Mouse (Mus musculus): Measurements from ENCODE around the gene Syncrip. TPM values are rescaled to one million over a fixed set of nuclear protein-coding genes. Genes with fewer than 3 reads are reported as not detected.

Syncrip gene
- polyA plus RNA-seq, 1 experiment from 2014 or later: 87.4 TPM

- ATAC-seq (ENCODE audit: insufficient read depth, low FRiP score): peak; percentile 95
- WGBS: under 1% methylated on average over 69 of the region's 69 CpGs
These were observed 40.4 kb upstream of the Syncrip start for GRCm38 (mm10) chr9:88522569-88523334.

GRCm38 (mm10) chr9:88521961-88522568 is 39.7 kb upstream of the Syncrip start:
- Histone ChIP-seq H3K9me3 (replicated peaks; ENCODE audit: control insufficient read depth, low read length) (no peaks in the 10 kb centered on the region), H3K4me2 (ENCODE audit: low read depth, low read length) (peak overlapping the region; percentile 71), H3K9ac (ENCODE audit: low read length) (peak overlapping the region; percentile 94), H3K27me3 (ENCODE audit: control insufficient read depth, insufficient read depth, low read length) (no peaks in the 10 kb centered on the region), H3K4me3 (replicated peaks; ENCODE audit: low read length) (peak overlapping the region; percentile 75), H3K27ac (ENCODE audit: low read length) (peak overlapping the region; percentile 92), H3K4me1 (ENCODE audit: control insufficient read depth, insufficient read depth, low read length) (peaks cover 12% of the 10 kb centered on the region), H3K36me3 (ENCODE audit: control insufficient read depth, insufficient read depth, low read length) (peaks cover 11% of the 10 kb centered on the region; the same call in 1 of the 2 replicates)
- under 1% methylated on average over 10 of the region's 10 CpGs for WGBS
- ATAC-seq (ENCODE audit: insufficient read depth, low FRiP score): no peak

More at GRCm38 (mm10) chr9:88522569-88523334, 40.4 kb upstream of the Syncrip start:
- H3K9me3 ChIP-seq (replicated peaks; ENCODE audit: control insufficient read depth, low read length): no peaks in the 10 kb centered on the region
- H3K27ac ChIP-seq (ENCODE audit: low read length): peak overlapping the region; percentile 92
- peak overlapping the region; percentile 75 for H3K4me3 ChIP-seq (replicated peaks; ENCODE audit: low read length)
- peaks cover 11% of the 10 kb centered on the region; the same call in 1 of the 2 replicates for H3K36me3 ChIP-seq (ENCODE audit: control insufficient read depth, insufficient read depth, low read length)
- no peaks in the 10 kb centered on the region for H3K27me3 ChIP-seq (ENCODE audit: control insufficient read depth, insufficient read depth, low read length)
- peaks cover 12% of the 10 kb centered on the region for H3K4me1 ChIP-seq (ENCODE audit: control insufficient read depth, insufficient read depth, low read length)
- H3K9ac ChIP-seq (ENCODE audit: low read length): peak overlapping the region; percentile 94
- peak overlapping the region; percentile 87 for H3K4me2 ChIP-seq (ENCODE audit: low read depth, low read length)

- Histone ChIP-seq H3K9ac (ENCODE audit: low read length) (peak overlapping the region; percentile 94; the same call in 1 of the 2 replicates), H3K36me3 (ENCODE audit: control insufficient read depth, insufficient read depth, low read length) (peaks cover 11% of the 10 kb centered on the region; the same call in 1 of the 2 replicates), H3K4me1 (ENCODE audit: control insufficient read depth, insufficient read depth, low read length) (peaks cover 12% of the 10 kb centered on the region), H3K4me3 (replicated peaks; ENCODE audit: low read length) (peak overlapping the region; percentile 75), H3K27ac (ENCODE audit: low read length) (no peak overlapping the region), H3K9me3 (replicated peaks; ENCODE audit: control insufficient read depth, low read length) (no peaks in the 10 kb centered on the region), H3K4me2 (ENCODE audit: low read depth, low read length) (peak overlapping the region; percentile 71), H3K27me3 (ENCODE audit: control insufficient read depth, insufficient read depth, low read length) (no peaks in the 10 kb centered on the region)
- no peak for ATAC-seq (ENCODE audit: insufficient read depth, low FRiP score)
- WGBS: 30% methylated on average over 4 of the region's 4 CpGs
These were observed 38.6 kb upstream of the Syncrip start for GRCm38 (mm10) chr9:88520849-88521483.

GRCm38 (mm10) chr9:88520122-88520848 is 37.9 kb upstream of the Syncrip start:
- H3K27ac ChIP-seq (ENCODE audit: low read length): no peak overlapping the region
- H3K4me3 ChIP-seq (replicated peaks; ENCODE audit: low read length): peak overlapping the region; percentile 75
- H3K36me3 ChIP-seq (ENCODE audit: control insufficient read depth, insufficient read depth, low read length): peaks cover 11% of the 10 kb centered on the region; the same call in 1 of the 2 replicates
- no peaks in the 10 kb centered on the region for H3K27me3 ChIP-seq (ENCODE audit: control insufficient read depth, insufficient read depth, low read length)
- H3K4me1 ChIP-seq (ENCODE audit: control insufficient read depth, insufficient read depth, low read length): peaks cover 12% of the 10 kb centered on the region
- H3K9ac ChIP-seq (ENCODE audit: low read length): no peak overlapping the region
- peak overlapping the region; percentile 71; the same call in 1 of the 2 replicates for H3K4me2 ChIP-seq (ENCODE audit: low read depth, low read length)
- ATAC-seq (ENCODE audit: insufficient read depth, low FRiP score): no peak
- H3K9me3 ChIP-seq (replicated peaks; ENCODE audit: control insufficient read depth, low read length): no peaks in the 10 kb centered on the region
- WGBS: 36% methylated on average over 2 of the region's 2 CpGs

- ATAC-seq (ENCODE audit: insufficient read depth, low FRiP score): no peak
- Histone ChIP-seq H3K27ac (ENCODE audit: low read length) (no peak overlapping the region), H3K9me3 (replicated peaks; ENCODE audit: control insufficient read depth, low read length) (no peaks in the 10 kb centered on the region), H3K36me3 (ENCODE audit: control insufficient read depth, insufficient read depth, low read length) (peaks cover 11% of the 10 kb centered on the region; the same call in 1 of the 2 replicates), H3K4me3 (replicated peaks; ENCODE audit: low read length) (no peak overlapping the region), H3K4me2 (ENCODE audit: low read depth, low read length) (no peak overlapping the region), H3K9ac (ENCODE audit: low read length) (no peak overlapping the region), H3K27me3 (ENCODE audit: control insufficient read depth, insufficient read depth, low read length) (no peaks in the 10 kb centered on the region), H3K4me1 (ENCODE audit: control insufficient read depth, insufficient read depth, low read length) (peaks cover 12% of the 10 kb centered on the region)
These were observed 37.2 kb upstream of the Syncrip start for GRCm38 (mm10) chr9:88519390-88520121.

GRCm38 (mm10) chr9:88516361-88516995 is 34.1 kb upstream of the Syncrip start:
- no peak overlapping the region for H3K27ac ChIP-seq (ENCODE audit: low read length)
- no peaks in the 10 kb centered on the region for H3K9me3 ChIP-seq (replicated peaks; ENCODE audit: control insufficient read depth, low read length)
- H3K27me3 ChIP-seq (ENCODE audit: control insufficient read depth, insufficient read depth, low read length): no peaks in the 10 kb centered on the region
- ATAC-seq (ENCODE audit: insufficient read depth, low FRiP score): no peak
- H3K4me3 ChIP-seq (replicated peaks; ENCODE audit: low read length): no peak overlapping the region
- peaks cover 11% of the 10 kb centered on the region; the same call in 1 of the 2 replicates for H3K36me3 ChIP-seq (ENCODE audit: control insufficient read depth, insufficient read depth, low read length)
- peaks cover 9% of the 10 kb centered on the region for H3K4me1 ChIP-seq (ENCODE audit: control insufficient read depth, insufficient read depth, low read length)
- no peak overlapping the region for H3K9ac ChIP-seq (ENCODE audit: low read length)
- no peak overlapping the region for H3K4me2 ChIP-seq (ENCODE audit: low read depth, low read length)
- 78% methylated on average over 3 of the region's 3 CpGs for WGBS

GRCm38 (mm10) chr9:88515546-88515945 is 33.2 kb upstream of the Syncrip start:
- Histone ChIP-seq H3K9me3 (replicated peaks; ENCODE audit: control insufficient read depth, low read length) (no peaks in the 10 kb centered on the region), H3K27me3 (ENCODE audit: control insufficient read depth, insufficient read depth, low read length) (no peaks in the 10 kb centered on the region), H3K9ac (ENCODE audit: low read length) (no peak overlapping the region), H3K4me2 (ENCODE audit: low read depth, low read length) (no peak overlapping the region), H3K4me1 (ENCODE audit: control insufficient read depth, insufficient read depth, low read length) (peaks cover 1% of the 10 kb centered on the region; the same call in 1 of the 2 replicates), H3K27ac (ENCODE audit: low read length) (no peak overlapping the region), H3K36me3 (ENCODE audit: control insufficient read depth, insufficient read depth, low read length) (peaks cover 5% of the 10 kb centered on the region; the same call in 1 of the 2 replicates), H3K4me3 (replicated peaks; ENCODE audit: low read length) (no peak overlapping the region)
- no peak for ATAC-seq (ENCODE audit: insufficient read depth, low FRiP score)
- 82% methylated on average over 1 of the region's 1 CpGs for WGBS

- Histone ChIP-seq H3K27ac (ENCODE audit: low read length) (no peak overlapping the region), H3K36me3 (ENCODE audit: control insufficient read depth, insufficient read depth, low read length) (no peaks in the 10 kb centered on the region), H3K9me3 (replicated peaks; ENCODE audit: control insufficient read depth, low read length) (no peaks in the 10 kb centered on the region), H3K4me3 (replicated peaks; ENCODE audit: low read length) (no peak overlapping the region), H3K27me3 (ENCODE audit: control insufficient read depth, insufficient read depth, low read length) (no peaks in the 10 kb centered on the region), H3K9ac (ENCODE audit: low read length) (no peak overlapping the region), H3K4me2 (ENCODE audit: low read depth, low read length) (no peak overlapping the region), H3K4me1 (ENCODE audit: control insufficient read depth, insufficient read depth, low read length) (no peaks in the 10 kb centered on the region)
- ATAC-seq (ENCODE audit: insufficient read depth, low FRiP score): no peak
- WGBS: 77% methylated on average over 6 of the region's 6 CpGs
These were observed 19.5 kb upstream of the Syncrip start for GRCm38 (mm10) chr9:88501846-88502245.
